Mouse (Mus musculus): ENCODE results near the gene Rgs19. TPM values are rescaled to one million over a fixed set of nuclear protein-coding genes. Genes with fewer than 3 reads are reported as not detected.

Gene Rgs19
- polyA plus RNA-seq, 1 experiment, result 38.7 TPM

GRCm38 (mm10) chr2:181658930-181659555 lies 34.7 kb downstream of the Rgs19 start:
- Histone ChIP-seq H3K36me3 (replicated peaks; ENCODE audit: low read length) (peaks cover 48% of the 10 kb centered on the region), H3K4me3 (replicated peaks) (peak overlapping the region; percentile 85), H3K27me3 (replicated peaks) (no peaks in the 10 kb centered on the region), H3K9me3 (no peaks in the 10 kb centered on the region), H3K4me1 (peaks cover 78% of the 10 kb centered on the region)
- TF ChIP-seq GATA1 (IDR thresholded peaks at IDR 0.05; ENCODE audit: borderline replicate concordance, low read length), result no peak
- TF ChIP-seq FLI1 (IDR thresholded peaks at IDR 0.05; ENCODE audit: low read length), result no peak

GRCm38 (mm10) chr2:181658528-181658927 lies 35.2 kb downstream of the Rgs19 start:
- Histone ChIP-seq H3K36me3 (replicated peaks; ENCODE audit: low read length) (peaks cover 53% of the 10 kb centered on the region), H3K4me3 (replicated peaks) (no peak overlapping the region), H3K9me3 (no peaks in the 10 kb centered on the region), H3K4me1 (peaks cover 74% of the 10 kb centered on the region), H3K27me3 (replicated peaks) (no peaks in the 10 kb centered on the region)
- TF ChIP-seq FLI1 (IDR thresholded peaks at IDR 0.05; ENCODE audit: low read length) (no peak), GATA1 (IDR thresholded peaks at IDR 0.05; ENCODE audit: borderline replicate concordance, low read length) (no peak)

DNA sequence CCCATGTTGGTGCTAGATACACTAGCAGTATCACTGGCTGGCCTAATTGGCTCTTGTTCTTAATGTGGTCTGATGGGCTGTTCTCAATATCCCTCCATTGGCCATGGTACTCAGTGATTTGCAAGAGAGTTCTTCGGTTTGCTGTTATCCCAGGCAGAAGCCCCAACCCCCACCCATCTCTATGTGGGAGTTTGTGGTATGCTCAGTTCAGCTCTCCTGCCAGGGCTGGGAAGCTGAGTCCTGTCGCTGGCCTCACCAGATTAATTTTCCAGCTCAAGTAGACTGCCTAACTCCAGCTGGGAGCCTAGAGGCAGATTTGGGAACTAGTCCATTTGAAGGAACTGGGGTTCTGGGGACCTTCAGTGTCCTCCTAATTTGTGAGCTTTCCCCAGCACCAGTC lies 36.3 kb downstream of the Rgs19 start:
- TF ChIP-seq GATA1 (IDR thresholded peaks at IDR 0.05; ENCODE audit: borderline replicate concordance, low read length) (no peak), FLI1 (IDR thresholded peaks at IDR 0.05; ENCODE audit: low read length) (no peak)
- Histone ChIP-seq H3K27me3 (replicated peaks) (no peaks in the 10 kb centered on the region), H3K4me1 (peaks cover 63% of the 10 kb centered on the region), H3K9me3 (no peaks in the 10 kb centered on the region), H3K4me3 (replicated peaks) (no peak overlapping the region), H3K36me3 (replicated peaks; ENCODE audit: low read length) (peaks cover 64% of the 10 kb centered on the region)

- H3K36me3 ChIP-seq (replicated peaks; ENCODE audit: low read length), result peaks cover 71% of the 10 kb centered on the region
- H3K4me1 ChIP-seq, result peaks cover 56% of the 10 kb centered on the region
- H3K9me3 ChIP-seq, result no peaks in the 10 kb centered on the region
- no peak for TF ChIP-seq GATA1 (IDR thresholded peaks at IDR 0.05; ENCODE audit: borderline replicate concordance, low read length)
- TF ChIP-seq FLI1 (IDR thresholded peaks at IDR 0.05; ENCODE audit: low read length), result no peak
- no peak within 1 kb of the TSS for H3K4me3 ChIP-seq (replicated peaks)
- no peaks in the 10 kb centered on the region for H3K27me3 ChIP-seq (replicated peaks)
Observed at GRCm38 (mm10) chr2:181656734-181657133, 37.0 kb downstream of the Rgs19 start, which contains the start of gene Gm29797. Gene Gm29797, plus strand, starts transcription at chr2:181657034.

- H3K4me1 ChIP-seq, result peaks cover 24% of the 10 kb centered on the region
- H3K27me3 ChIP-seq (replicated peaks), result no peaks in the 10 kb centered on the region
- H3K4me3 ChIP-seq (replicated peaks), result no peak overlapping the region
- no peaks in the 10 kb centered on the region for H3K9me3 ChIP-seq
- H3K36me3 ChIP-seq (replicated peaks; ENCODE audit: low read length), result peaks cover 98% of the 10 kb centered on the region
- TF ChIP-seq FLI1 (IDR thresholded peaks at IDR 0.05; ENCODE audit: low read length) (no peak), GATA1 (IDR thresholded peaks at IDR 0.05; ENCODE audit: borderline replicate concordance, low read length) (no peak)
Observed at GRCm38 (mm10) chr2:181653523-181653922, 40.3 kb downstream of the Rgs19 start.

GRCm38 (mm10) chr2:181653065-181653464 lies 40.7 kb downstream of the Rgs19 start:
- TF ChIP-seq FLI1 (IDR thresholded peaks at IDR 0.05; ENCODE audit: low read length) (no peak), GATA1 (IDR thresholded peaks at IDR 0.05; ENCODE audit: borderline replicate concordance, low read length) (no peak)
- no peaks in the 10 kb centered on the region for H3K27me3 ChIP-seq (replicated peaks)

DNA sequence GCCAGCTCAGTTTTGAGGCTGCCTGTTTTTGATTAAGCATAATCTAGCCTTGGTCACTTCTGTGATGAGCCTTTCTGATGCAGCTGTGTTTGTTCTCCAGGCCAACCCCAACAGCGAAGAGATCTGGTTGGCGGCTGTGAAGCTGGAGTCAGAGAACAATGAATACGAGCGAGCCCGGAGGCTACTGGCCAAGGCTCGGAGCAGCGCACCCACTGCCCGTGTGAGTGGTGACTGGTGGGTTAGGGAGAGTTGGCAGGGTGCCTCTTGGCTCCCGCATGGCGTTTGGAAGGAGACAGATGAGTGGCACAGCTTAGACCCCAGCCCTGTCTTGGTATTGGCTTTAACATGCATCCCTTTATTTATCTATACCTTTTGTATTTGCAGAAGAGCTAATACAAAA lies 44.9 kb downstream of the Rgs19 start:
- no peak for TF ChIP-seq GATA1 (IDR thresholded peaks at IDR 0.05; ENCODE audit: borderline replicate concordance, low read length)
- no peak for TF ChIP-seq FLI1 (IDR thresholded peaks at IDR 0.05; ENCODE audit: low read length)
- H3K4me3 ChIP-seq (replicated peaks), result no peak overlapping the region
- no peaks in the 10 kb centered on the region for H3K4me1 ChIP-seq
- no peaks in the 10 kb centered on the region for H3K27me3 ChIP-seq (replicated peaks)
- H3K9me3 ChIP-seq, result no peaks in the 10 kb centered on the region
- H3K36me3 ChIP-seq (replicated peaks; ENCODE audit: low read length), result peaks cover 96% of the 10 kb centered on the region

More at GRCm38 (mm10) chr2:181653065-181653464, 40.7 kb downstream of the Rgs19 start:
- Histone ChIP-seq H3K4me3 (replicated peaks) (no peak overlapping the region), H3K36me3 (replicated peaks; ENCODE audit: low read length) (peaks cover 98% of the 10 kb centered on the region), H3K4me1 (peaks cover 19% of the 10 kb centered on the region), H3K9me3 (no peaks in the 10 kb centered on the region)

GRCm38 (mm10) chr2:181646626-181647472 lies 46.9 kb downstream of the Rgs19 start:
- H3K36me3 ChIP-seq (replicated peaks; ENCODE audit: low read length), result peaks cover 94% of the 10 kb centered on the region

GRCm38 (mm10) chr2:181645666-181646065 lies 48.1 kb downstream of the Rgs19 start:
- Histone ChIP-seq H3K9me3 (no peaks in the 10 kb centered on the region), H3K27me3 (replicated peaks) (no peaks in the 10 kb centered on the region), H3K4me1 (no peaks in the 10 kb centered on the region; the same call in 1 of the 2 replicates), H3K4me3 (replicated peaks) (no peak overlapping the region), H3K36me3 (replicated peaks; ENCODE audit: low read length) (peaks cover 97% of the 10 kb centered on the region)
- TF ChIP-seq GATA1 (IDR thresholded peaks at IDR 0.05; ENCODE audit: borderline replicate concordance, low read length) (no peak), FLI1 (IDR thresholded peaks at IDR 0.05; ENCODE audit: low read length) (no peak)

More at GRCm38 (mm10) chr2:181646626-181647472, 46.9 kb downstream of the Rgs19 start:
- TF ChIP-seq GATA1 (IDR thresholded peaks at IDR 0.05; ENCODE audit: borderline replicate concordance, low read length) (no peak), FLI1 (IDR thresholded peaks at IDR 0.05; ENCODE audit: low read length) (no peak)
- H3K27me3 ChIP-seq (replicated peaks), result no peaks in the 10 kb centered on the region
- no peaks in the 10 kb centered on the region; the same call in 1 of the 2 replicates for H3K4me1 ChIP-seq
- H3K9me3 ChIP-seq, result no peaks in the 10 kb centered on the region
- no peak overlapping the region for H3K4me3 ChIP-seq (replicated peaks)

GRCm38 (mm10) chr2:181644361-181644760 lies 49.4 kb downstream of the Rgs19 start:
- TF ChIP-seq FLI1 (IDR thresholded peaks at IDR 0.05; ENCODE audit: low read length), result no peak
- TF ChIP-seq GATA1 (IDR thresholded peaks at IDR 0.05; ENCODE audit: borderline replicate concordance, low read length), result no peak
- Histone ChIP-seq H3K27me3 (replicated peaks) (no peaks in the 10 kb centered on the region), H3K36me3 (replicated peaks; ENCODE audit: low read length) (peaks cover 97% of the 10 kb centered on the region), H3K9me3 (no peaks in the 10 kb centered on the region), H3K4me1 (no peaks in the 10 kb centered on the region; the same call in 1 of the 2 replicates), H3K4me3 (replicated peaks) (no peak overlapping the region)

Other genes starting within 250 kb of the Rgs19 start
- gene Zbtb46, start 234.6 kb downstream of the Rgs19 start, polyA plus RNA-seq (2012; ENCODE audit: insufficient read depth, low replicate concordance), result 0.16 TPM in 1 of 2 replicates, not detected in the other
- gene Abhd16b, start 200.8 kb downstream of the Rgs19 start, polyA plus RNA-seq (2012; ENCODE audit: insufficient read depth, low replicate concordance), result not detected in 2 replicates
- gene Tpd52l2, start 196.8 kb downstream of the Rgs19 start, polyA plus RNA-seq (2012; ENCODE audit: insufficient read depth, low replicate concordance), result 7.5 and 38.2 TPM in 2 replicates
- gene Dnajc5, start 173.5 kb downstream of the Rgs19 start, polyA plus RNA-seq (2012; ENCODE audit: insufficient read depth, low replicate concordance), result 10.4 and 13.9 TPM in 2 replicates
- 58.8 and 109 TPM in 2 replicates for gene Uckl1, start 109.1 kb downstream of the Rgs19 start, polyA plus RNA-seq (2012; ENCODE audit: insufficient read depth, low replicate concordance)
- 3.6 and 12.6 TPM in 2 replicates for gene Prpf6, start 102.1 kb downstream of the Rgs19 start, polyA plus RNA-seq (2012; ENCODE audit: insufficient read depth, low replicate concordance)
- gene Zfp512b, start 101.2 kb downstream of the Rgs19 start, polyA plus RNA-seq (2012; ENCODE audit: insufficient read depth, low replicate concordance), result 12.8 and 34.9 TPM in 2 replicates
- 1.0 and 2.9 TPM in 2 replicates for gene Samd10, start 94.8 kb downstream of the Rgs19 start, polyA plus RNA-seq (2012; ENCODE audit: insufficient read depth, low replicate concordance)
- gene Gm29797, start 36.9 kb downstream of the Rgs19 start, polyA plus RNA-seq (2012; ENCODE audit: insufficient read depth, low replicate concordance), result not detected in 2 replicates
- gene Sox18, start 22.3 kb downstream of the Rgs19 start, polyA plus RNA-seq (2012; ENCODE audit: insufficient read depth, low replicate concordance), result not detected in 2 replicates
- gene Tcea2, start 13.7 kb downstream of the Rgs19 start, polyA plus RNA-seq (2012; ENCODE audit: insufficient read depth, low replicate concordance), result 1.1 and 1.3 TPM in 2 replicates
- gene Lkaaear1, start 4.5 kb upstream of the Rgs19 start, polyA plus RNA-seq (2012; ENCODE audit: insufficient read depth, low replicate concordance), result not detected in 2 replicates
- gene Oprl1, start 21.0 kb upstream of the Rgs19 start, polyA plus RNA-seq (2012; ENCODE audit: insufficient read depth, low replicate concordance), result not detected in 2 replicates
- gene Myt1, start 69.4 kb upstream of the Rgs19 start, polyA plus RNA-seq (2012; ENCODE audit: insufficient read depth, low replicate concordance), result not detected in 2 replicates
- 7.6 TPM in 1 of 2 replicates, not detected in the other for gene Pcmtd2, start 143.9 kb upstream of the Rgs19 start, polyA plus RNA-seq (2012; ENCODE audit: insufficient read depth, low replicate concordance)
- gene Polr3k, start 170.4 kb upstream of the Rgs19 start, polyA plus RNA-seq (2012; ENCODE audit: insufficient read depth, low replicate concordance), result 3.2 TPM in 1 of 2 replicates, not detected in the other

Data from megakaryocyte, embryonic 14.5 days (primary cell).